Mouse (Mus musculus): ENCODE data around the gene Tpcn1.
"Not testable (repeated sequence)": the region's sequence is repeated elsewhere in the genome, so short reads cannot be mapped to it uniquely, and the experiment has no call there.

Tpcn1 gene

GRCm38 (mm10) chr5:120510982-120511642, 77.4 kb downstream of the Tpcn1 start, which contains the start of gene Slc8b1:
TSS of gene Slc8b1 (plus strand) at chr5:120511168.
- DNase-seq, result peak; percentile 88 to 94

GRCm38 (mm10) chr5:120507311-120507710, 81.2 kb downstream of the Tpcn1 start:
- DNase-seq, result no peak

GRCm38 (mm10) chr5:120506490-120506889, 82.0 kb downstream of the Tpcn1 start:
- DNase-seq, result no peak

- no peak for DNase-seq
Measured at GRCm38 (mm10) chr5:120505781-120506180, 82.7 kb downstream of the Tpcn1 start.

- DNase-seq, result peak; percentile 87 to 89
Measured at GRCm38 (mm10) chr5:120505368-120505767, 83.1 kb downstream of the Tpcn1 start.

GRCm38 (mm10) chr5:120503144-120503795, 85.2 kb downstream of the Tpcn1 start, which contains the start of gene Plbd2:
TSS of gene Plbd2 (minus strand) at chr5:120503625.
- peak; percentile 87 to 96 for DNase-seq

GRCm38 (mm10) chr5:120502675-120503143, 85.8 kb downstream of the Tpcn1 start:
- no peak for DNase-seq

- peak in 1 of 2 experiments; percentile 36 for DNase-seq
Measured at GRCm38 (mm10) chr5:120502147-120502621, 86.3 kb downstream of the Tpcn1 start.

GRCm38 (mm10) chr5:120500609-120501008, 87.9 kb downstream of the Tpcn1 start:
- not testable (repeated sequence) for DNase-seq

- no peak for DNase-seq
Measured at GRCm38 (mm10) chr5:120499202-120499601, 89.3 kb downstream of the Tpcn1 start.

GRCm38 (mm10) chr5:120497071-120497470, 91.4 kb downstream of the Tpcn1 start:
- DNase-seq, result no peak

GRCm38 (mm10) chr5:120495703-120496226, 92.7 kb downstream of the Tpcn1 start:
- DNase-seq, result no peak

GRCm38 (mm10) chr5:120495064-120495702, 93.3 kb downstream of the Tpcn1 start:
- DNase-seq, result peak; percentile 42 to 57

GRCm38 (mm10) chr5:120493873-120494395, 94.5 kb downstream of the Tpcn1 start:
- no peak for DNase-seq

- DNase-seq, result no peak
Measured at GRCm38 (mm10) chr5:120493440-120493839, 95.0 kb downstream of the Tpcn1 start.

GRCm38 (mm10) chr5:120492437-120492836, 96.0 kb downstream of the Tpcn1 start:
- peak; percentile 38 to 57 for DNase-seq

- DNase-seq, result peak; percentile 67 to 81
Measured at GRCm38 (mm10) chr5:120490679-120491192, 97.7 kb downstream of the Tpcn1 start.

- no peak for DNase-seq
Measured at GRCm38 (mm10) chr5:120487844-120488243, 100.6 kb downstream of the Tpcn1 start.

Measured in cerebellum, postnatal 25 days (tissue).